Mouse (Mus musculus): ENCODE results near the gene Card10.

The Card10 gene

DNA sequence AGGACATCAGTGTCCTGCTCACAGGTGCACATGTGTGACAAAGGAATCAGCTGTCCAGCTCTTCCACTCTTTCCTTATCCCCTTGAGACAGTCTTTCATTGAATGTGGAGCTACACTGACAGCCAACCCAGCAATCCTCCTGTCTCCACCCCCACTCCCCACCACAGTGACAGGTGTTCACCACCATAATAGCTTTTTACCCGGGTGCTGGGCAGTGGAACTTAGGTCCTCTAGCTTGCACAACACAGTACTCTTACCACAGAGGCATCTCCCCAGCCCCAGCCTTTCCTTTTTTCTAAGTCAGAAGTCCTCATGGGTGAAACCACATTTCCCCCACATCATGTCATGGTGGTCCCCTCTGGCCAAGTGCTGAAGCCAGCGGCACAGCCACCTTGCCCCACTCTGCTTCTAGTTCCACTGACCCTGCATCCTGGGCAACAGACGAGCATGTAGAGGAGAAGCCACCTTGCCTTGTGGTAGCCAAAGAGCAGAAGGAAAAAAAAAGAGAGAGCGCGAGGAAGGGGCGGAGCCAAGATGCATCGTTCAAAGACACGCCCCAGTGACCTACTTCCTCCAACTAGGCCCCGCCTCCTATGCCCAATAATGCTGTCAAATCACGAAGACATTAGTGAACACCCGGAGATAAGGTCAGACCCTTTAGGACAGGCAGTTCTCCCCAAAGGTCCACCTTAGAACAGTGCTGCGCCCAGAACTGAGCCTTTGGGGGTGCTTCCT lies 72.4 kb downstream of the Card10 start:
- no peak for DNase-seq

- DNase-seq, result no peak
These were observed 76.1 kb downstream of the Card10 start for GRCm38 (mm10) chr15:78726697-78727096.

Measured in kidney, postnatal 36 days (tissue).